ENCODE assay signal across 9 mouse cellular contexts in the genomic region with DNA sequence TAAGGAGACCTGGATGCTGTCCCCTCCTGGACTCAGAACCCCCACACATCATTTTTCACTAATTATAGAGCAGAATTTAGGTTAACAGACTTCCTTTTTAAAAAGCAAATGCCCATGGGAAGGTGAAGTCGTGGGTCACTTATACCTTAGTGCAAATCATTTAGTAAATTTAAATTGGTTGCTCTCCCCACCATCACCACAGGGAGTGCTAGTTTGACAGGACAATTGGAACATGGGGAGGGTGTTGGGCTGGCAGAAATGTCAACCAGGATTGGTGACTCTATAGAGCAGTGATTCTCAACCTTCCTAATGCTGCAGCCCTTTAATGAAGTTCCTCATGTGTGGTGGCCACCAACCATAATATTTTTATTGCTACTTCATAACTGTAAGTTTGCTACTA. TPM values are rescaled to one million over a fixed set of nuclear protein-coding genes. Genes with fewer than 3 reads are reported as not detected.
DNase-seq lines count a peak whose midpoint lies in the region; ATAC-seq and TF ChIP-seq lines count a peak whose summit lies in the region.
"Had no signal": no experiment of that assay in that cellular context is flagged by ENCODE, and none has a peak within 500 bp of the region (broad histone marks: within the 10 kb centered on the region; RNA-seq: fewer than 3 reads in every experiment).

No protein-coding gene starts in this region.

- H3K27ac ChIP-seq in kidney, adult 2 months (ENCODE audit: insufficient read depth, low read depth, low read length): no peak overlapping the region
- no peak overlapping the region for H3K27ac ChIP-seq in lung, embryonic 16.5 days (ENCODE audit: low read length)
- H3K27ac ChIP-seq: limb, embryonic 13.5 days had no signal

- no peaks in the 10 kb centered on the region for H3K4me1 ChIP-seq in kidney, adult 2 months (ENCODE audit: control insufficient read depth, insufficient read depth, low read length)
- peaks cover 22% of the 10 kb centered on the region for H3K4me1 ChIP-seq in lung, embryonic 16.5 days (replicated peaks; ENCODE audit: control insufficient read depth, insufficient read depth, low read length)

- no peak overlapping the region for H3K4me3 ChIP-seq in kidney, adult 2 months (ENCODE audit: insufficient read depth, low read depth, low read length)
- no peak overlapping the region for H3K4me3 ChIP-seq in lung, embryonic 16.5 days (ENCODE audit: low read length)

- intact Hi-C loops in left cerebral cortex, postnatal 36 days (cut with DNase I): no loop called here

- TF ChIP-seq CTCF in kidney, adult 2 months (conservative IDR thresholded peaks at IDR 0.05; ENCODE audit: insufficient read depth, insufficient read length, low read depth, low read length): peak; percentile 43

- no peak overlapping the region for H3K9ac ChIP-seq in lung, embryonic 16.5 days (ENCODE audit: low read length)

- H3K27me3 ChIP-seq in kidney, adult 2 months (replicated peaks; ENCODE audit: control insufficient read depth, insufficient read depth, low read length): no peaks in the 10 kb centered on the region
- H3K27me3 ChIP-seq in lung, embryonic 16.5 days (ENCODE audit: control insufficient read depth, insufficient read depth, low read depth, low read length): peaks cover 25% of the 10 kb centered on the region

- no peaks in the 10 kb centered on the region for H3K36me3 ChIP-seq in kidney, adult 2 months (ENCODE audit: control insufficient read depth, insufficient read depth, low read length)
- H3K36me3 ChIP-seq in lung, embryonic 16.5 days (ENCODE audit: control insufficient read depth, insufficient read depth, low read length): no peaks in the 10 kb centered on the region
- H3K36me3 ChIP-seq: limb, embryonic 13.5 days had no signal

- WGBS in kidney, adult 2 months: 28% methylated on average over 1 of the region's 1 CpGs
- WGBS in lung, embryonic 16.5 days: 10% methylated on average over 1 of the region's 1 CpGs

- H3K4me2 ChIP-seq in lung, embryonic 16.5 days (ENCODE audit: low read depth, low read length): peak overlapping the region; percentile 54; the same call in 1 of the 2 replicates

- ATAC-seq in lung, embryonic 16.5 days (ENCODE audit: low read depth): no peak

- DNase-seq in kidney, adult 2 months: peak; percentile 30
- no peak for DNase-seq in kidney, postnatal 10 days
- peak; percentile 43 for DNase-seq in MN1 (ENCODE audit: low spot score)
- peak; percentile 52 for DNase-seq in embryo, embryonic 10 days (ENCODE audit: low spot score)
- DNase-seq in thymus, adult 18-20 months: no peak
- DNase-seq in right cerebral cortex, postnatal 4 days: no peak
- no peak for DNase-seq in left cerebral cortex, postnatal 36 days (ENCODE audit: low spot score in 2 of 2)

- TF ChIP-seq POLR2A in kidney, adult 2 months (IDR thresholded peaks at IDR 0.05; ENCODE audit: low read depth, low read length): no peak

- no peaks in the 10 kb centered on the region for H3K9me3 ChIP-seq in lung, embryonic 16.5 days (ENCODE audit: control insufficient read depth, low read length)
- H3K9me3 ChIP-seq: limb, embryonic 13.5 days had no signal

RNA-seq across cellular contexts. Expression of a gene that starts 3.1 kb away (rescaled TPM):
- 2.0 and 2.5 TPM in 2 replicates for polyA plus RNA-seq in kidney, adult 2 months (2012; rRNA removed)
- polyA plus RNA-seq in lung, embryonic 16.5 days (2015; fragmentation: Nextera tagmentation; extraction: Ambion mirVana): 3.0 and 3.6 TPM in 2 replicates
- total RNA-seq in left cerebral cortex, postnatal 36 days (2021): 100 to 1,000 TPM; 199 to 221 TPM

RNA-seq across cellular contexts. Expression of a gene that starts 14.9 kb away (rescaled TPM):
- polyA plus RNA-seq in kidney, adult 2 months (2012; rRNA removed): 2.0 and 2.6 TPM in 2 replicates
- 1.3 and 1.5 TPM in 2 replicates for polyA plus RNA-seq in lung, embryonic 16.5 days (2015; fragmentation: Nextera tagmentation; extraction: Ambion mirVana)
- 10 to 100 TPM; 18.8 to 23.4 TPM for total RNA-seq in left cerebral cortex, postnatal 36 days (2021)
- polyA plus RNA-seq: limb, embryonic 13.5 days had no signal

RNA-seq across cellular contexts. Expression of a gene that starts 42.1 kb away (rescaled TPM):
- polyA plus RNA-seq in kidney, adult 2 months (2012; rRNA removed): 13.8 and 16.7 TPM in 2 replicates
- 28.2 and 31.3 TPM in 2 replicates for polyA plus RNA-seq in lung, embryonic 16.5 days (2015; fragmentation: Nextera tagmentation; extraction: Ambion mirVana)
- 10 to 100 TPM; 19.4 to 20.6 TPM for total RNA-seq in left cerebral cortex, postnatal 36 days (2021)

RNA-seq across cellular contexts. Expression of a gene that starts 52.3 kb away (rescaled TPM):
- 2.5 and 3.0 TPM in 2 replicates for polyA plus RNA-seq in kidney, adult 2 months (2012; rRNA removed)
- polyA plus RNA-seq in lung, embryonic 16.5 days (2015; fragmentation: Nextera tagmentation; extraction: Ambion mirVana): 17.0 and 20.1 TPM in 2 replicates
- total RNA-seq in left cerebral cortex, postnatal 36 days (2021): 100 to 1,000 TPM; 191 to 198 TPM

Comparison
In these comparisons a context has a peak if more than half of its experiments do, and no peak if none do; other contexts are left out.
1. DNase-seq: peak in kidney, adult 2 months (single experiment), MN1 (single experiment) and embryo, embryonic 10 days (single experiment); none in kidney, postnatal 10 days (single experiment), thymus, adult 18-20 months (0 of 2), right cerebral cortex, postnatal 4 days (single experiment) and left cerebral cortex, postnatal 36 days (0 of 2).